Comparison of ENCODE assay signal across 20 mouse cellular contexts in genomic region chr12:30425301-30425700, GRCm38 (mm10). TPM values are rescaled to one million over a fixed set of nuclear protein-coding genes. Genes with fewer than 3 reads are reported as not detected.
"Had no signal": no experiment of that assay in that cellular context is flagged by ENCODE, and none has a peak within 500 bp of the region (broad histone marks: within the 10 kb centered on the region; RNA-seq: fewer than 3 reads in every experiment).

No protein-coding gene starts in this region.

- H3K9ac ChIP-seq: intestine, embryonic 15.5 days; limb, embryonic 12.5 days; limb, embryonic 15.5 days; liver, embryonic 12.5 days; liver, embryonic 15.5 days; lung, embryonic 14.5 days; midbrain, embryonic 12.5 days; midbrain, embryonic 15.5 days; neural tube, embryonic 12.5 days; neural tube, embryonic 15.5 days had no signal

- H3K27me3 ChIP-seq: intestine, embryonic 15.5 days; limb, embryonic 12.5 days; limb, embryonic 15.5 days; liver, embryonic 12.5 days; liver, embryonic 15.5 days; midbrain, embryonic 12.5 days; midbrain, embryonic 15.5 days; neural tube, embryonic 12.5 days; neural tube, embryonic 15.5 days had no signal

- H3K9me3 ChIP-seq: intestine, embryonic 15.5 days; limb, embryonic 12.5 days; limb, embryonic 15.5 days; liver, embryonic 15.5 days; midbrain, embryonic 12.5 days; midbrain, embryonic 15.5 days; neural tube, embryonic 12.5 days; neural tube, embryonic 15.5 days had no signal

- H3K4me2 ChIP-seq: intestine, embryonic 15.5 days; limb, embryonic 12.5 days; limb, embryonic 15.5 days; liver, embryonic 12.5 days; liver, embryonic 15.5 days; lung, embryonic 14.5 days; midbrain, embryonic 12.5 days; midbrain, embryonic 15.5 days; neural tube, embryonic 12.5 days; neural tube, embryonic 15.5 days had no signal

- H3K27ac ChIP-seq: intestine, embryonic 15.5 days; limb, embryonic 12.5 days; limb, embryonic 15.5 days; liver, embryonic 12.5 days; liver, embryonic 15.5 days; macrophage; midbrain, embryonic 12.5 days; midbrain, embryonic 15.5 days; neural tube, embryonic 12.5 days; neural tube, embryonic 15.5 days; stomach, postnatal 0 days had no signal

- H3K36me3 ChIP-seq: intestine, embryonic 15.5 days; limb, embryonic 12.5 days; limb, embryonic 15.5 days; liver, embryonic 12.5 days; liver, embryonic 15.5 days; midbrain, embryonic 12.5 days; midbrain, embryonic 15.5 days; neural tube, embryonic 12.5 days; neural tube, embryonic 15.5 days had no signal

- H3K4me3 ChIP-seq: intestine, embryonic 15.5 days; limb, embryonic 12.5 days; limb, embryonic 15.5 days; liver, embryonic 12.5 days; liver, embryonic 15.5 days; midbrain, embryonic 12.5 days; midbrain, embryonic 15.5 days; neural tube, embryonic 12.5 days; neural tube, embryonic 15.5 days had no signal

- ATAC-seq: intestine, embryonic 15.5 days; liver, embryonic 12.5 days; lung, postnatal 0 days; midbrain, embryonic 15.5 days had no signal

- DNase-seq: left cerebral cortex, postnatal 4 days; lung, embryonic 14.5 days; right cerebral cortex, adult 18-20 months; right cerebral cortex, postnatal 14 days; right cerebral cortex, postnatal 4 days; thymus, postnatal 25 days had no signal

- H3K4me1 ChIP-seq: intestine, embryonic 15.5 days; limb, embryonic 12.5 days; limb, embryonic 15.5 days; liver, embryonic 12.5 days; liver, embryonic 15.5 days; midbrain, embryonic 12.5 days; neural tube, embryonic 12.5 days had no signal

RNA-seq across cellular contexts. Expression of gene Sntg2, which starts 52.1 kb away (rescaled TPM):
- total RNA-seq: megakaryocyte, adult 5-6 weeks had no signal
- polyA plus RNA-seq: macrophage; thymus, postnatal 0 days had no signal
